Mouse (Mus musculus) liver, postnatal 0 days (tissue): ENCODE data around the gene Myo1f.

ENCODE experiments used
- CTCF ChIP-seq: sonication (generic); IDR thresholded peaks from 2 replicates; pipeline ENCODE4 v1.5.1; 2016; ENCODE audit warnings: antibody characterized with exemption, low read depth
- EP300 ChIP-seq: IDR thresholded peaks from 2 replicates; pipeline ENCODE4 v1.6.1; 2016; ENCODE audit warnings: antibody characterized with exemption, low read depth, mild to moderate bottlenecking

GRCm38 (mm10) chr17:33597271-33597670 lies 41.8 kb downstream of the Myo1f start:
- TF ChIP-seq EP300 (no peak), CTCF (peak; percentile 49)
